Mouse (Mus musculus) kidney, adult 9 months (tissue): ENCODE results near the gene Ppp2r5e.
A peak's percentile ranks its signal among the peaks of the same experiment; 100 is the strongest.

Source experiments
- DNase-seq: peaks from one replicate; pipeline ENCODE4 v3.0.0; 2022

Gene Ppp2r5e

GRCm38 (mm10) chr12:75572271-75572670, 23.8 kb downstream of the Ppp2r5e start:
- DNase-seq: peak; percentile 49

- no peak for DNase-seq
These were observed 25.9 kb downstream of the Ppp2r5e start for GRCm38 (mm10) chr12:75570138-75570537.

GRCm38 (mm10) chr12:75567745-75568144, 28.3 kb downstream of the Ppp2r5e start:
- DNase-seq: peak; percentile 38

GRCm38 (mm10) chr12:75565756-75566155, 30.3 kb downstream of the Ppp2r5e start:
- no peak for DNase-seq

- no peak for DNase-seq
These were observed 31.5 kb downstream of the Ppp2r5e start for GRCm38 (mm10) chr12:75564498-75564897.

- DNase-seq: no peak
These were observed 32.9 kb downstream of the Ppp2r5e start for GRCm38 (mm10) chr12:75562996-75563618.

- DNase-seq: no peak
These were observed 35.2 kb downstream of the Ppp2r5e start for GRCm38 (mm10) chr12:75560681-75561387.

- no peak for DNase-seq
These were observed 36.8 kb downstream of the Ppp2r5e start for GRCm38 (mm10) chr12:75559196-75559595.

- DNase-seq: peak; percentile 43
These were observed 38.2 kb downstream of the Ppp2r5e start for GRCm38 (mm10) chr12:75557813-75558212.

GRCm38 (mm10) chr12:75555032-75555431, 41.0 kb downstream of the Ppp2r5e start:
- DNase-seq: no peak

GRCm38 (mm10) chr12:75552296-75552695, 43.7 kb downstream of the Ppp2r5e start:
- DNase-seq: no peak

GRCm38 (mm10) chr12:75551671-75552070, 44.4 kb downstream of the Ppp2r5e start:
- no peak for DNase-seq

GRCm38 (mm10) chr12:75548999-75549398, 47.0 kb downstream of the Ppp2r5e start:
- DNase-seq: no peak

- no peak for DNase-seq
These were observed 48.9 kb downstream of the Ppp2r5e start for GRCm38 (mm10) chr12:75547174-75547573.

- no peak for DNase-seq
These were observed 49.8 kb downstream of the Ppp2r5e start for GRCm38 (mm10) chr12:75546241-75546640.

GRCm38 (mm10) chr12:75545431-75545925, 50.6 kb downstream of the Ppp2r5e start:
- DNase-seq: peak; percentile 50

- no peak for DNase-seq
These were observed 51.4 kb downstream of the Ppp2r5e start for GRCm38 (mm10) chr12:75544666-75545065.

GRCm38 (mm10) chr12:75544259-75544658, 51.8 kb downstream of the Ppp2r5e start:
- DNase-seq: no peak

- DNase-seq: no peak
These were observed 52.7 kb downstream of the Ppp2r5e start for GRCm38 (mm10) chr12:75543346-75543745.

- no peak for DNase-seq
These were observed 55.3 kb downstream of the Ppp2r5e start for GRCm38 (mm10) chr12:75540621-75541171.

GRCm38 (mm10) chr12:75539228-75539627, 56.8 kb downstream of the Ppp2r5e start:
- no peak for DNase-seq

GRCm38 (mm10) chr12:75537673-75538423, 58.2 kb downstream of the Ppp2r5e start:
- no peak for DNase-seq

GRCm38 (mm10) chr12:75537019-75537672, 58.9 kb downstream of the Ppp2r5e start:
- DNase-seq: no peak
